Mouse (Mus musculus): Measurements from ENCODE around the gene Camk1d.

DNA sequence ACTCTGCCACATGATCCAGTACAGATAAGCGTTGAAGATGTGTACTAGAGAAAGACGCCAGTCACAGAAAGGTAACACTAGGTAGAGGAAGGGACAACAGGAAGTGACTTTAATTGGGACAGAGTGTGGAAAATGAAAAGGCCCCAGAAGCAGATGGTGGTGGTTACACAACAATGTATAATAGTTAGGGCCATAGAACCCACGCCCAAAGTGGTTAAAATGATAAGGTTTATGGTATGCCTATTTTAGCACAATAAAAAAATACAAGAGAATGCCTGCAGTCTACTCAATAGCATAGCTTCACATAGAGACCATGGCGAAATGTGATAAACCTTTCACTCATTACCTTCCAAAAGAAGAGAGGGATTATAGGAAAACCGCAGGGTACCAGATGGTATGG, 147.7 kb downstream of the Camk1d start:
- no peak for TF ChIP-seq POLR2A (IDR thresholded peaks at IDR 0.05; ENCODE audit: low read depth, low read length)
- TF ChIP-seq CTCF (IDR thresholded peaks at IDR 0.05; ENCODE audit: extremely low read depth, insufficient read length, insufficient replicate concordance, low read depth, low read length), result no peak

All from small intestine, adult 2 months (tissue).